Mouse (Mus musculus) common myeloid progenitor, adult 5-6 weeks (primary cell): ENCODE measurements around the gene Ube2r2. TPM values are rescaled to one million over a fixed set of nuclear protein-coding genes. Genes with fewer than 3 reads are reported as not detected.

Source experiments
- ATAC-seq: replicated peaks from 2 replicates; pipeline ENCODE4 v1.8.0; 2016; ENCODE audit warnings: low read depth, mild to moderate bottlenecking, moderate TSS enrichment, inconsistent platforms; ENCODE audit not compliant: poor library complexity, severe bottlenecking
- total RNA-seq: library from RNA; stranded (forward); fragments of 200-1000, 187-1606 nt; gene quantifications from 2 replicates; pipeline ENCODE4 v1.2.3, GENCODE M21; 2017

The Ube2r2 gene
- total RNA-seq, 1 experiment from 2014 or later, result 36.5 TPM

- 0 out of 2 replicates have a peak, but pooled peaks have one; percentile 36 for ATAC-seq
These were observed 30.3 kb downstream of the Ube2r2 start for GRCm38 (mm10) chr4:41165693-41166475.

GRCm38 (mm10) chr4:41170970-41171369 is 35.4 kb downstream of the Ube2r2 start:
- no peak for ATAC-seq

- ATAC-seq, result no peak
These were observed 39.1 kb downstream of the Ube2r2 start for GRCm38 (mm10) chr4:41174631-41175030.

GRCm38 (mm10) chr4:41179825-41180725 is 44.5 kb downstream of the Ube2r2 start:
- peak; percentile 71 for ATAC-seq

- no peak for ATAC-seq
These were observed 54.3 kb downstream of the Ube2r2 start for GRCm38 (mm10) chr4:41189809-41190208.

GRCm38 (mm10) chr4:41192544-41193512 is 57.3 kb downstream of the Ube2r2 start:
- peak; percentile 82 for ATAC-seq

- ATAC-seq, result no peak
These were observed 59.8 kb downstream of the Ube2r2 start for GRCm38 (mm10) chr4:41195328-41195727.

GRCm38 (mm10) chr4:41196861-41197610 is 61.5 kb downstream of the Ube2r2 start:
- ATAC-seq, result no peak

- ATAC-seq, result no peak
These were observed 66.6 kb downstream of the Ube2r2 start for GRCm38 (mm10) chr4:41202135-41202534.

- no peak for ATAC-seq
These were observed 70.2 kb downstream of the Ube2r2 start for GRCm38 (mm10) chr4:41205751-41206150.

- no peak for ATAC-seq
These were observed 72.5 kb downstream of the Ube2r2 start for GRCm38 (mm10) chr4:41208050-41208449.

GRCm38 (mm10) chr4:41225412-41225811 is 89.9 kb downstream of the Ube2r2 start:
- ATAC-seq, result peak; percentile 52; the same call in 1 of the 2 replicates

GRCm38 (mm10) chr4:41226351-41226750 is 90.8 kb downstream of the Ube2r2 start:
- ATAC-seq, result 0 out of 2 replicates have a peak, but pooled peaks have one; percentile 50

GRCm38 (mm10) chr4:41235621-41236020 is 100.1 kb downstream of the Ube2r2 start:
- no peak for ATAC-seq

- ATAC-seq, result no peak
These were observed 105.4 kb downstream of the Ube2r2 start for GRCm38 (mm10) chr4:41240916-41241315.
